Mouse (Mus musculus): ENCODE data around the gene Mettl2.

- TF ChIP-seq CTCF (IDR thresholded peaks at IDR 0.05; ENCODE audit: extremely low read depth, insufficient read length, insufficient replicate concordance, low read depth, low read length) (no peak), POLR2A (IDR thresholded peaks at IDR 0.05; ENCODE audit: low read depth, low read length) (no peak)
Measured at GRCm38 (mm10) chr11:105164516-105165510, 38.6 kb downstream of the Mettl2 start.
